Mouse (Mus musculus) stomach, postnatal 0 days (tissue): ENCODE data around the gene Fam167b. TPM values are rescaled to one million over a fixed set of nuclear protein-coding genes. Genes with fewer than 3 reads are reported as not detected.

Experiments
- ATAC-seq: fragments of 200-750 bp; cut with Nextera tagmentation; 2 replicates; pipeline ENCODE4 v1.8.0; 2017; ENCODE audit not compliant: low FRiP score, low TSS enrichment
- DNase-seq: peaks from one replicate; pipeline ENCODE4 v3.0.0-alpha.2; 2016; ENCODE audit warnings: low spot score
- H3K27ac ChIP-seq: fragments of 300-500 bp; sonication (generic); replicated peaks from 2 replicates; pipeline ENCODE4 v1.5.1; 2014; ENCODE audit warnings: mild to moderate bottlenecking, control low read depth
- H3K27me3 ChIP-seq: fragments of 300-500 bp; sonication (generic); 2 replicates; pipeline ENCODE4 v1.6.1; 2014; ENCODE audit warnings: low read length; ENCODE audit not compliant: control insufficient read depth, insufficient read depth
- H3K36me3 ChIP-seq: fragments of 300-500 bp; sonication (generic); 2 replicates; pipeline ENCODE4 v1.6.1; 2014; ENCODE audit warnings: low read length, mixed read lengths; ENCODE audit not compliant: control insufficient read depth, insufficient read depth
- H3K4me1 ChIP-seq: fragments of 300-500 bp; sonication (generic); replicated peaks from 2 replicates; pipeline ENCODE4 v1.6.1; 2014; ENCODE audit warnings: antibody characterized with exemption; ENCODE audit not compliant: control insufficient read depth, insufficient read depth
- H3K4me2 ChIP-seq: fragments of 300-500 bp; sonication (generic); replicated peaks from 2 replicates; pipeline ENCODE4 v1.6.1; 2014; ENCODE audit warnings: low read depth, mild to moderate bottlenecking, control low read depth, moderate library complexity
- H3K4me3 ChIP-seq: fragments of 300-500 bp; sonication (generic); 2 replicates; pipeline ENCODE4 v1.5.1; 2014; ENCODE audit warnings: low read depth, low read length, control low read depth
- H3K9ac ChIP-seq: fragments of 300-500 bp; sonication (generic); 2 replicates; pipeline ENCODE4 v1.6.1; 2014; ENCODE audit warnings: mild to moderate bottlenecking, low read length, control low read depth, mixed read lengths
- H3K9me3 ChIP-seq: fragments of 300-500 bp; sonication (generic); 2 replicates; pipeline ENCODE4 v1.6.1; 2016; ENCODE audit warnings: low read length; ENCODE audit not compliant: control insufficient read depth
- CTCF ChIP-seq: IDR thresholded peaks from 2 replicates; pipeline ENCODE4 v1.5.1; 2016; ENCODE audit warnings: antibody characterized with exemption, low read depth, mild to moderate bottlenecking, moderate library complexity
- EP300 ChIP-seq: optimal IDR thresholded peaks from 2 replicates; pipeline ENCODE3; 2016; ENCODE audit warnings: antibody characterized with exemption
- WGBS: fragments of 180-500 bp; shearing (Covaris S2); extraction: QIAGEN DNeasy Blood & Tissue Kit; methylation state at CpG from one replicate; pipeline ENCODE4 v1.1.7; 2014; 5-methylcytosine and 5-hydroxymethylcytosine counted together
- polyA plus RNA-seq: library from polyadenylated mRNA; unstranded; fragments of >200 nt; fragmentation: Nextera tagmentation; extraction: Ambion mirVana; gene quantifications from 2 replicates; pipeline ENCODE4 v1.2.1, GENCODE M21; 2015

The Fam167b gene
- polyA plus RNA-seq, 1 experiment from 2014 or later: 1.9 TPM

DNA sequence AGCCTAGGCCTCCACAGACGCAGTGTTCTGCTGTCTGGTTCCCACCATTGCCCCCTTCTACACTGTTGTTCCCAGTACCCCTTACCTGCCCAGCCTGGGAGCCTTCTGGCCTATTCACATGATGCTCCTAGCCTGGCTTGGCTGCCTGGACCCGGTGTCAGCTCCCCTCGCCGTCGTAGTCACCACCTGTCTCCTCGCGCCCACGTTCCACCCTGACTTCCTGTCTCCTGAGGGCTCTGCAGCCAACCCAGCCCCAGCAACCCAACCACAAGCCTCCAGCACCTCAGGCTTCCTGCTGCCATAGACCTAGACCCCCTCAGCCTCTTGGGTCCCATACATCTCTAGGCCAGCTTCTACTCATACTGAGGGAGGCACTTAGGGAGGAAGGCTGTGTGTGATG, 4.9 kb downstream of the Fam167b start, which contains the start of gene Lck:
Gene Lck, minus strand, starts transcription at position 212 of the 400 bp plus-strand sequence.
- H3K27ac ChIP-seq: no peak within 1 kb of the TSS
- no peaks in the 10 kb centered on the region for H3K9me3 ChIP-seq
- TF ChIP-seq CTCF (no peak), EP300 (no peak)
- no peaks in the 10 kb centered on the region for H3K27me3 ChIP-seq
- H3K4me1 ChIP-seq: no peaks in the 10 kb centered on the region
- no peak for DNase-seq
- no peaks in the 10 kb centered on the region for H3K36me3 ChIP-seq
- ATAC-seq: no peak
- H3K4me2 ChIP-seq: no peak within 1 kb of the TSS
- H3K9ac ChIP-seq: no peak within 1 kb of the TSS
- 89% methylated on average over 8 of the region's 8 CpGs for WGBS
- H3K4me3 ChIP-seq: no peak within 1 kb of the TSS

DNA sequence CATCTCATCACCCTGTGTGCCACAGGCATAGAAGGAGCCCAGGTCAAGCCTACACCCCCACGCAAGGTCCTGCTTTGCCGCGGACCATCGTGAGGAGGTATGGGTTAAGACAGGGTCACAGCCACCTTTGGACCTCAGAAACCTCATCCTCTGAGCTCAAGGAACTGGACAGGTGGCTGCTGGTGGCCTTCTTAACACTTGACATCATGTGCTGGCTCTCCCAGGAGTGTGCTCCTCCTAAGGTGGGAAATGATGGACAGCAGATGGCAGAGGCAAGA, 5.3 kb downstream of the Fam167b start:
- H3K9ac ChIP-seq: no peak overlapping the region
- no peaks in the 10 kb centered on the region for H3K36me3 ChIP-seq
- DNase-seq (no peak), ATAC-seq (no peak)
- H3K4me2 ChIP-seq: no peak overlapping the region
- no peaks in the 10 kb centered on the region for H3K27me3 ChIP-seq
- H3K4me3 ChIP-seq: no peak overlapping the region
- H3K27ac ChIP-seq: no peak overlapping the region
- WGBS: 95% methylated on average over 4 of the region's 4 CpGs
- H3K9me3 ChIP-seq: no peaks in the 10 kb centered on the region
- TF ChIP-seq CTCF (no peak), EP300 (no peak)
- H3K4me1 ChIP-seq: no peaks in the 10 kb centered on the region

DNA sequence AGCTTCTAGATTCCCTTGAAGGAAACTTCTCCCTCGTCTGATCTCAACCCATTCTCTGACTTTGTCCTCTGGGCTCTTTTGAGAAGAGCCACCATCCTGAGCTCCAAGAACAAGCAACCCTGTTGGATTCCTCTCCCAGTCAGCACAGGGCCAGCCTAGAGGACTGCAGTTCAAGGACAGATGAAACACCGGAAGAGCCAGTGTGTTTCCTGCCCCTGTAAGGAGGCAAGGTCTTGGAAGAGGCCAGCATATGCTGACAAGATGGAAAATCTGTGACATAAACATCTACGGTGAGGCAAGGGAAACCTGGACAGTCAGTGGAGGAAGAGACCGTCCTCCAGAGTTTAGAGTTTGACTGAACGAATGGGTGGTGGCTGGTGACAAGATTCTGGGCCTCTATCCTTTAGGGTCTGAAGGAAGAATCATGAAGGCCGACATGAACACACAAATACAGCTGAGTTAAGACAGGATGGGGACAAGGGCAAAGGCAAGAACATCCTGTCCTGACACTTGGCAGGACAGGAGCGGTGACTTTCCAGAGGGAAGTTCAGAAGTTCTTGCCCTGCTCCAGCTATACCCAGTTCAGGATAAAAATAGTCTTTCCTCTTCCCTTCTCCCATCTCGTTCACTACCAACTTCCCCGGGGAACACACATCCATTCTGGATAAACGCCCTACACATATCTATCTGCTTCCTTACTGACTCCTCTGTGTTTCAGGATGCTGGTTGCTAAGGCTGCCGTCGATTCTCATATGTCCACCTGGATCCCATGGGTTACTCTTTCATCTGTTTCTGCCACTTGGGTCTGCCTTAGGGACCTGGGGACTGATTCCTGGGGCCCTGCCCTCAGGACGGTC, 5.9 kb downstream of the Fam167b start:
- 73% methylated on average over 13 of the region's 13 CpGs for WGBS
- TF ChIP-seq EP300: no peak
- no peak for TF ChIP-seq CTCF
- Histone ChIP-seq H3K4me3 (no peak overlapping the region), H3K9me3 (no peaks in the 10 kb centered on the region), H3K27ac (no peak overlapping the region), H3K4me2 (no peak overlapping the region), H3K4me1 (no peaks in the 10 kb centered on the region), H3K9ac (no peak overlapping the region), H3K27me3 (no peaks in the 10 kb centered on the region), H3K36me3 (no peaks in the 10 kb centered on the region)
- DNase-seq: no peak
- ATAC-seq: no peak

GRCm38 (mm10) chr4:129571551-129572084, 6.7 kb downstream of the Fam167b start:
- no peaks in the 10 kb centered on the region for H3K36me3 ChIP-seq
- no peak overlapping the region for H3K9ac ChIP-seq
- no peak for ATAC-seq
- no peaks in the 10 kb centered on the region for H3K27me3 ChIP-seq
- TF ChIP-seq CTCF (no peak), EP300 (no peak)
- H3K4me3 ChIP-seq: no peak overlapping the region
- no peak overlapping the region for H3K27ac ChIP-seq
- no peak for DNase-seq
- no peaks in the 10 kb centered on the region for H3K4me1 ChIP-seq
- H3K9me3 ChIP-seq: no peaks in the 10 kb centered on the region
- WGBS: 66% methylated on average over 8 of the region's 8 CpGs
- H3K4me2 ChIP-seq: no peak overlapping the region

DNA sequence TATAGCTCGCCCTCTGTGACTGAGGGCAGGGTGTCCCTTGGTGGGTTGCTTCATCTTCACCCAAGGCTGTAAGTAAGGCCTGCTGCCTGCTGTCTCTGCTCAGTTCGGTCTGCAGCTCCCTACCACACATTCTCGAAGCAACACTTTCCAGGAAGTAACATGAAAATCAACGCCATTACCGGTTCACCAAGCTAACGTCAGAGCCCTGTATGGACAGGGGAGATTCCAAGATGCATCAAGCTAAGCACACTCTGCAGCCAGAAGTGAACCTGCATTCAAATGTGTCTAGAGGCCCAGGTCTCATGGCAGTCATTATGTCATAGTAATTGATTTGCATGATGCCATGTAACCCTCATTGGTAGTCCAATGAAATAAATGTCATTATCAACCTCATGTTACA, 8.3 kb downstream of the Fam167b start:
- 77% methylated on average over 6 of the region's 6 CpGs for WGBS
- Histone ChIP-seq H3K9me3 (no peaks in the 10 kb centered on the region), H3K4me2 (no peak overlapping the region), H3K36me3 (no peaks in the 10 kb centered on the region), H3K9ac (no peak overlapping the region), H3K27me3 (no peaks in the 10 kb centered on the region), H3K4me1 (no peaks in the 10 kb centered on the region), H3K4me3 (no peak overlapping the region), H3K27ac (no peak overlapping the region)
- no peak for TF ChIP-seq EP300
- TF ChIP-seq CTCF: no peak
- DNase-seq (no peak), ATAC-seq (no peak)

- DNase-seq (no peak), ATAC-seq (no peak)
- no peak overlapping the region for H3K4me2 ChIP-seq
- no peak overlapping the region for H3K4me3 ChIP-seq
- WGBS: 92% methylated on average over 7 of the region's 7 CpGs
- no peak overlapping the region for H3K9ac ChIP-seq
- no peaks in the 10 kb centered on the region for H3K36me3 ChIP-seq
- no peak overlapping the region for H3K27ac ChIP-seq
- no peaks in the 10 kb centered on the region for H3K27me3 ChIP-seq
- H3K9me3 ChIP-seq: no peaks in the 10 kb centered on the region
- TF ChIP-seq CTCF (no peak), EP300 (no peak)
- no peaks in the 10 kb centered on the region for H3K4me1 ChIP-seq
These were observed 10.0 kb downstream of the Fam167b start for GRCm38 (mm10) chr4:129568366-129568765.
